Mouse (Mus musculus): ENCODE results near the gene Begain. TPM values are rescaled to one million over a fixed set of nuclear protein-coding genes. Genes with fewer than 3 reads are reported as not detected.
A peak's percentile ranks its signal among the peaks of the same experiment; 100 is the strongest.

Begain gene
- polyA plus RNA-seq, 1 experiment from 2014 or later: 20.1 TPM

- no peaks in the 10 kb centered on the region for H3K27me3 ChIP-seq (ENCODE audit: control insufficient read depth, insufficient read depth, low read length)
- no peak overlapping the region for H3K4me3 ChIP-seq (ENCODE audit: low read depth, low read length)
- WGBS: 60% methylated on average over 7 of the region's 7 CpGs
- 0 out of 2 replicates have a peak, but pooled peaks have one; percentile 37 for ATAC-seq (ENCODE audit: insufficient number of reproducible peaks, insufficient read depth, low FRiP score, low read depth)
- H3K27ac ChIP-seq (ENCODE audit: low read length): no peak overlapping the region
- no peak overlapping the region for H3K4me2 ChIP-seq (replicated peaks; ENCODE audit: low read depth, low read length)
- no peaks in the 10 kb centered on the region for H3K36me3 ChIP-seq (ENCODE audit: control insufficient read depth, insufficient read depth, low read length)
- H3K4me1 ChIP-seq (ENCODE audit: control insufficient read depth, insufficient read depth, low read length): no peaks in the 10 kb centered on the region
- H3K9ac ChIP-seq (replicated peaks; ENCODE audit: low read depth, low read length): no peak overlapping the region
- H3K9me3 ChIP-seq (ENCODE audit: control insufficient read depth, low read depth, low read length): no peaks in the 10 kb centered on the region
Measured at GRCm38 (mm10) chr12:109002978-109003377, 65.0 kb downstream of the Begain start.

- Histone ChIP-seq H3K4me1 (ENCODE audit: control insufficient read depth, insufficient read depth, low read length) (0 out of 2 replicates have a peak, but pooled peaks cover 3% of the 10 kb centered on the region), H3K4me2 (replicated peaks; ENCODE audit: low read depth, low read length) (no peak overlapping the region), H3K36me3 (ENCODE audit: control insufficient read depth, insufficient read depth, low read length) (no peaks in the 10 kb centered on the region), H3K4me3 (ENCODE audit: low read depth, low read length) (no peak overlapping the region), H3K27me3 (ENCODE audit: control insufficient read depth, insufficient read depth, low read length) (no peaks in the 10 kb centered on the region), H3K9me3 (ENCODE audit: control insufficient read depth, low read depth, low read length) (no peaks in the 10 kb centered on the region), H3K9ac (replicated peaks; ENCODE audit: low read depth, low read length) (no peak overlapping the region), H3K27ac (ENCODE audit: low read length) (no peak overlapping the region)
- no peak for ATAC-seq (ENCODE audit: insufficient number of reproducible peaks, insufficient read depth, low FRiP score, low read depth)
- 83% methylated on average over 8 of the region's 8 CpGs for WGBS
Measured at GRCm38 (mm10) chr12:108997249-108997648, 70.8 kb downstream of the Begain start.

GRCm38 (mm10) chr12:108995976-108996636 lies 71.9 kb downstream of the Begain start:
- Histone ChIP-seq H3K27me3 (ENCODE audit: control insufficient read depth, insufficient read depth, low read length) (no peaks in the 10 kb centered on the region), H3K27ac (ENCODE audit: low read length) (no peak overlapping the region), H3K9me3 (ENCODE audit: control insufficient read depth, low read depth, low read length) (no peaks in the 10 kb centered on the region), H3K4me2 (replicated peaks; ENCODE audit: low read depth, low read length) (no peak overlapping the region), H3K36me3 (ENCODE audit: control insufficient read depth, insufficient read depth, low read length) (no peaks in the 10 kb centered on the region), H3K4me1 (ENCODE audit: control insufficient read depth, insufficient read depth, low read length) (0 out of 2 replicates have a peak, but pooled peaks cover 3% of the 10 kb centered on the region), H3K4me3 (ENCODE audit: low read depth, low read length) (no peak overlapping the region), H3K9ac (replicated peaks; ENCODE audit: low read depth, low read length) (no peak overlapping the region)
- no peak for ATAC-seq (ENCODE audit: insufficient number of reproducible peaks, insufficient read depth, low FRiP score, low read depth)
- WGBS: 82% methylated on average over 12 of the region's 12 CpGs

- no peak overlapping the region for H3K9ac ChIP-seq (replicated peaks; ENCODE audit: low read depth, low read length)
- no peaks in the 10 kb centered on the region for H3K36me3 ChIP-seq (ENCODE audit: control insufficient read depth, insufficient read depth, low read length)
- no peak overlapping the region for H3K4me3 ChIP-seq (ENCODE audit: low read depth, low read length)
- peak; percentile 65; the same call in 1 of the 2 replicates for ATAC-seq (ENCODE audit: insufficient number of reproducible peaks, insufficient read depth, low FRiP score, low read depth)
- H3K4me1 ChIP-seq (ENCODE audit: control insufficient read depth, insufficient read depth, low read length): 0 out of 2 replicates have a peak, but pooled peaks cover 3% of the 10 kb centered on the region
- no peaks in the 10 kb centered on the region for H3K9me3 ChIP-seq (ENCODE audit: control insufficient read depth, low read depth, low read length)
- H3K27ac ChIP-seq (ENCODE audit: low read length): no peak overlapping the region
- peak overlapping the region; percentile 34 for H3K4me2 ChIP-seq (replicated peaks; ENCODE audit: low read depth, low read length)
- 3% methylated on average over 19 of the region's 19 CpGs for WGBS
- H3K27me3 ChIP-seq (ENCODE audit: control insufficient read depth, insufficient read depth, low read length): no peaks in the 10 kb centered on the region
Measured at GRCm38 (mm10) chr12:108994436-108995031, 73.5 kb downstream of the Begain start.

GRCm38 (mm10) chr12:108993046-108993445 lies 75.0 kb downstream of the Begain start:
- H3K27me3 ChIP-seq (ENCODE audit: control insufficient read depth, insufficient read depth, low read length): no peaks in the 10 kb centered on the region
- no peaks in the 10 kb centered on the region for H3K9me3 ChIP-seq (ENCODE audit: control insufficient read depth, low read depth, low read length)
- no peak for ATAC-seq (ENCODE audit: insufficient number of reproducible peaks, insufficient read depth, low FRiP score, low read depth)
- 57% methylated on average over 2 of the region's 2 CpGs for WGBS
- H3K36me3 ChIP-seq (ENCODE audit: control insufficient read depth, insufficient read depth, low read length): no peaks in the 10 kb centered on the region
- H3K4me2 ChIP-seq (replicated peaks; ENCODE audit: low read depth, low read length): no peak overlapping the region
- no peak overlapping the region for H3K9ac ChIP-seq (replicated peaks; ENCODE audit: low read depth, low read length)
- no peak overlapping the region for H3K4me3 ChIP-seq (ENCODE audit: low read depth, low read length)
- 0 out of 2 replicates have a peak, but pooled peaks cover 3% of the 10 kb centered on the region for H3K4me1 ChIP-seq (ENCODE audit: control insufficient read depth, insufficient read depth, low read length)
- H3K27ac ChIP-seq (ENCODE audit: low read length): no peak overlapping the region

GRCm38 (mm10) chr12:108990425-108990824 lies 77.6 kb downstream of the Begain start:
- WGBS: 35% methylated on average over 9 of the region's 9 CpGs
- Histone ChIP-seq H3K9me3 (ENCODE audit: control insufficient read depth, low read depth, low read length) (no peaks in the 10 kb centered on the region), H3K27ac (ENCODE audit: low read length) (no peak overlapping the region), H3K36me3 (ENCODE audit: control insufficient read depth, insufficient read depth, low read length) (no peaks in the 10 kb centered on the region), H3K9ac (replicated peaks; ENCODE audit: low read depth, low read length) (no peak overlapping the region), H3K4me2 (replicated peaks; ENCODE audit: low read depth, low read length) (no peak overlapping the region), H3K4me1 (ENCODE audit: control insufficient read depth, insufficient read depth, low read length) (0 out of 2 replicates have a peak, but pooled peaks cover 3% of the 10 kb centered on the region), H3K4me3 (ENCODE audit: low read depth, low read length) (no peak overlapping the region), H3K27me3 (ENCODE audit: control insufficient read depth, insufficient read depth, low read length) (no peaks in the 10 kb centered on the region)
- ATAC-seq (ENCODE audit: insufficient number of reproducible peaks, insufficient read depth, low FRiP score, low read depth): no peak

- no peaks in the 10 kb centered on the region for H3K4me1 ChIP-seq (ENCODE audit: control insufficient read depth, insufficient read depth, low read length)
- no peak for ATAC-seq (ENCODE audit: insufficient number of reproducible peaks, insufficient read depth, low FRiP score, low read depth)
Measured at GRCm38 (mm10) chr12:108987448-108987847, 80.6 kb downstream of the Begain start.

GRCm38 (mm10) chr12:108985025-108985424 lies 83.0 kb downstream of the Begain start:
- no peak for ATAC-seq (ENCODE audit: insufficient number of reproducible peaks, insufficient read depth, low FRiP score, low read depth)
- H3K27me3 ChIP-seq (ENCODE audit: control insufficient read depth, insufficient read depth, low read length): no peaks in the 10 kb centered on the region
- no peaks in the 10 kb centered on the region for H3K9me3 ChIP-seq (ENCODE audit: control insufficient read depth, low read depth, low read length)
- H3K9ac ChIP-seq (replicated peaks; ENCODE audit: low read depth, low read length): no peak overlapping the region
- H3K4me1 ChIP-seq (ENCODE audit: control insufficient read depth, insufficient read depth, low read length): no peaks in the 10 kb centered on the region
- no peak overlapping the region for H3K4me2 ChIP-seq (replicated peaks; ENCODE audit: low read depth, low read length)
- WGBS: 70% methylated on average over 6 of the region's 6 CpGs
- no peak overlapping the region for H3K4me3 ChIP-seq (ENCODE audit: low read depth, low read length)
- H3K27ac ChIP-seq (ENCODE audit: low read length): no peak overlapping the region
- no peaks in the 10 kb centered on the region for H3K36me3 ChIP-seq (ENCODE audit: control insufficient read depth, insufficient read depth, low read length)

More at GRCm38 (mm10) chr12:108987448-108987847, 80.6 kb downstream of the Begain start:
- H3K4me2 ChIP-seq (replicated peaks; ENCODE audit: low read depth, low read length): no peak overlapping the region
- H3K9ac ChIP-seq (replicated peaks; ENCODE audit: low read depth, low read length): no peak overlapping the region
- H3K9me3 ChIP-seq (ENCODE audit: control insufficient read depth, low read depth, low read length): no peaks in the 10 kb centered on the region
- WGBS: 89% methylated on average over 9 of the region's 9 CpGs
- no peaks in the 10 kb centered on the region for H3K27me3 ChIP-seq (ENCODE audit: control insufficient read depth, insufficient read depth, low read length)
- H3K36me3 ChIP-seq (ENCODE audit: control insufficient read depth, insufficient read depth, low read length): no peaks in the 10 kb centered on the region
- no peak overlapping the region for H3K27ac ChIP-seq (ENCODE audit: low read length)
- H3K4me3 ChIP-seq (ENCODE audit: low read depth, low read length): no peak overlapping the region
